Mouse (Mus musculus) liver, adult 2 months (tissue): ENCODE results near the gene Sdsl. TPM values are rescaled to one million over a fixed set of nuclear protein-coding genes. Genes with fewer than 3 reads are reported as not detected.

Experiments used
- DNase-seq: peaks from one replicate; pipeline ENCODE4 v3.0.0-alpha.2; 2011; ENCODE audit warnings: low read depth, low spot score; ENCODE audit errors: extremely low read depth
- H3K27ac ChIP-seq: fragments of 200-500 bp; replicated peaks from 2 replicates; pipeline ENCODE4 v1.5.1; 2012; ENCODE audit warnings: low read depth, mild to moderate bottlenecking, control low read depth, inconsistent platforms, low read length; ENCODE audit not compliant: insufficient read depth
- H3K27me3 ChIP-seq: fragments of 200-500 bp; 2 replicates; pipeline ENCODE4 v1.6.1; 2012; ENCODE audit warnings: mild to moderate bottlenecking, moderate library complexity, low read length, inconsistent platforms; ENCODE audit not compliant: control insufficient read depth, insufficient read depth
- H3K36me3 ChIP-seq: fragments of 200-500 bp; 2 replicates; pipeline ENCODE4 v1.6.1; 2012; ENCODE audit warnings: low read length, inconsistent platforms; ENCODE audit not compliant: control insufficient read depth, insufficient read depth
- H3K4me1 ChIP-seq: fragments of 200-500 bp; 2 replicates; pipeline ENCODE4 v1.6.1; 2011; ENCODE audit warnings: low read length; ENCODE audit not compliant: control insufficient read depth, insufficient read depth
- H3K4me3 ChIP-seq: fragments of 200-500 bp; 2 replicates; pipeline ENCODE4 v1.5.1; 2011; ENCODE audit warnings: low read depth, mild to moderate bottlenecking, control low read depth, low read length, moderate library complexity; ENCODE audit not compliant: insufficient read depth
- H3K79me2 ChIP-seq: fragments of 200-500 bp; 2 replicates; pipeline ENCODE4 v1.6.1; 2012; ENCODE audit warnings: inconsistent platforms, mild to moderate bottlenecking, low read length, moderate library complexity; ENCODE audit not compliant: control insufficient read depth, insufficient read depth
- H3K9ac ChIP-seq: fragments of 200-500 bp; 2 replicates; pipeline ENCODE4 v1.6.1; 2012; ENCODE audit warnings: low read depth, mild to moderate bottlenecking, control low read depth, inconsistent platforms, low read length
- CTCF ChIP-seq: fragments of 200-500 bp; IDR thresholded peaks from 2 replicates; pipeline ENCODE4 v1.5.1; 2011; ENCODE audit warnings: low read depth, low read length, control low read depth
- POLR2A ChIP-seq: fragments of 200-500 bp; IDR thresholded peaks from 2 replicates; pipeline ENCODE4 v1.6.1; 2011; ENCODE audit warnings: low read length, control low read depth; ENCODE audit not compliant: insufficient read depth; ENCODE audit errors: extremely low read depth
- WGBS: fragments of 180-500 bp; shearing (Covaris S2); methylation state at CpG from one replicate; pipeline ENCODE4 v1.1.7; 2018; 5-methylcytosine and 5-hydroxymethylcytosine counted together
- polyA plus RNA-seq: library from polyadenylated mRNA; depleted of rRNA; stranded (reverse); fragments of >200 nt; gene quantifications from 2 replicates; pipeline ENCODE4 v1.2.3, GENCODE M21; 2012
- total RNA-seq: library from RNA; depleted of rRNA; stranded (reverse); fragments of >200 nt; gene quantifications from 2 replicates; pipeline ENCODE4 v1.2.3, GENCODE M21; 2014

The Sdsl gene
- total and polyA plus RNA-seq, 2 experiments = 11.7 to 18.6 TPM

- TF ChIP-seq POLR2A (no peak), CTCF (no peak)
- peaks cover 11% of the 10 kb centered on the region for H3K79me2 ChIP-seq
- no peaks in the 10 kb centered on the region for H3K27me3 ChIP-seq
- 35% methylated on average over 15 of the region's 15 CpGs for WGBS
- H3K9ac ChIP-seq = peak overlapping the region; percentile 50
- H3K36me3 ChIP-seq = no peaks in the 10 kb centered on the region
- peaks cover 39% of the 10 kb centered on the region for H3K4me1 ChIP-seq
- peak overlapping the region; percentile 99 for H3K27ac ChIP-seq
- peak; percentile 49 for DNase-seq
- H3K4me3 ChIP-seq = peak overlapping the region; percentile 38
Measured at GRCm38 (mm10) chr5:120512911-120513555, 40.4 kb upstream of the Sdsl start.

GRCm38 (mm10) chr5:120511643-120512220 is 39.1 kb upstream of the Sdsl start:
- 2% methylated on average over 14 of the region's 14 CpGs for WGBS
- TF ChIP-seq CTCF (no peak), POLR2A (no peak)
- peaks cover 27% of the 10 kb centered on the region for H3K4me1 ChIP-seq
- no peaks in the 10 kb centered on the region for H3K36me3 ChIP-seq
- peak overlapping the region; percentile 99 for H3K27ac ChIP-seq
- no peaks in the 10 kb centered on the region for H3K27me3 ChIP-seq
- peak; percentile 72 for DNase-seq
- peaks cover 3% of the 10 kb centered on the region; the same call in 1 of the 2 replicates for H3K79me2 ChIP-seq
- peak overlapping the region; percentile 96 for H3K9ac ChIP-seq
- peak overlapping the region; percentile 96 for H3K4me3 ChIP-seq

- TF ChIP-seq POLR2A (peak; percentile 95), CTCF (no peak)
- peak within 1 kb of the TSS; percentile 99 for H3K27ac ChIP-seq
- H3K9ac ChIP-seq = peak within 1 kb of the TSS; percentile 96
- peaks cover 3% of the 10 kb centered on the region; the same call in 1 of the 2 replicates for H3K79me2 ChIP-seq
- no peaks in the 10 kb centered on the region for H3K36me3 ChIP-seq
- H3K27me3 ChIP-seq = no peaks in the 10 kb centered on the region
- peak; percentile 86 for DNase-seq
- peak within 1 kb of the TSS; percentile 96 for H3K4me3 ChIP-seq
- under 1% methylated on average over 36 of the region's 36 CpGs for WGBS
- H3K4me1 ChIP-seq = peaks cover 25% of the 10 kb centered on the region
Measured at GRCm38 (mm10) chr5:120510982-120511642, 38.5 kb upstream of the Sdsl start, which contains the start of gene Slc8b1. TSS of gene Slc8b1 (plus strand) at chr5:120511168.

- Histone ChIP-seq H3K79me2 (peaks cover 9% of the 10 kb centered on the region; the same call in 1 of the 2 replicates), H3K27me3 (no peaks in the 10 kb centered on the region), H3K27ac (no peak overlapping the region), H3K36me3 (no peaks in the 10 kb centered on the region), H3K4me1 (peaks cover 7% of the 10 kb centered on the region; the same call in 1 of the 2 replicates), H3K9ac (no peak overlapping the region), H3K4me3 (no peak overlapping the region)
- 72% methylated on average over 4 of the region's 4 CpGs for WGBS
- no peak for TF ChIP-seq POLR2A
- TF ChIP-seq CTCF = no peak
- no peak for DNase-seq
Measured at GRCm38 (mm10) chr5:120507311-120507710, 34.7 kb upstream of the Sdsl start.

GRCm38 (mm10) chr5:120506490-120506889 is 33.9 kb upstream of the Sdsl start:
- WGBS = 63% methylated on average over 9 of the region's 9 CpGs
- Histone ChIP-seq H3K79me2 (peaks cover 15% of the 10 kb centered on the region; the same call in 1 of the 2 replicates), H3K4me1 (peaks cover 10% of the 10 kb centered on the region), H3K27me3 (no peaks in the 10 kb centered on the region), H3K9ac (no peak overlapping the region), H3K4me3 (no peak overlapping the region), H3K27ac (no peak overlapping the region), H3K36me3 (no peaks in the 10 kb centered on the region)
- TF ChIP-seq CTCF (no peak), POLR2A (no peak)
- no peak for DNase-seq
